Mouse (Mus musculus) kidney, adult 2 months (tissue): ENCODE measurements around the gene Uvrag. TPM values are rescaled to one million over a fixed set of nuclear protein-coding genes. Genes with fewer than 3 reads are reported as not detected.
A peak's percentile ranks its signal among the peaks of the same experiment; 100 is the strongest.

Source experiments
- DNase-seq: peaks from one replicate; pipeline ENCODE4 v3.0.0; 2021
- H3K27ac ChIP-seq: fragments of 200-500 bp; 2 replicates; pipeline ENCODE4 v1.5.1; 2012; ENCODE audit warnings: low read depth, low read length, control low read depth, inconsistent platforms; ENCODE audit not compliant: insufficient read depth
- H3K27me3 ChIP-seq: fragments of 200-500 bp; replicated peaks from 2 replicates; pipeline ENCODE4 v1.6.1; 2012; ENCODE audit warnings: mild to moderate bottlenecking, moderate library complexity, low read length, inconsistent platforms; ENCODE audit not compliant: control insufficient read depth, insufficient read depth
- H3K36me3 ChIP-seq: fragments of 200-500 bp; 2 replicates; pipeline ENCODE4 v1.6.1; 2012; ENCODE audit warnings: mild to moderate bottlenecking, moderate library complexity, low read length, inconsistent platforms; ENCODE audit not compliant: control insufficient read depth, insufficient read depth
- H3K4me1 ChIP-seq: fragments of 200-500 bp; 2 replicates; pipeline ENCODE4 v1.6.1; 2011; ENCODE audit warnings: low read length; ENCODE audit not compliant: control insufficient read depth, insufficient read depth
- H3K4me3 ChIP-seq: fragments of 200-500 bp; 2 replicates; pipeline ENCODE4 v1.5.1; 2011; ENCODE audit warnings: mild to moderate bottlenecking, low read depth, low read length, control low read depth; ENCODE audit not compliant: insufficient read depth
- CTCF ChIP-seq: fragments of 200-500 bp; conservative IDR thresholded peaks from 2 replicates; pipeline ENCODE4 v1.5.1; 2011; ENCODE audit warnings: low read depth, mild to moderate bottlenecking, control low read depth, low read length, moderate library complexity, mixed read lengths; ENCODE audit not compliant: insufficient read depth, insufficient read length
- POLR2A ChIP-seq: fragments of 200-500 bp; IDR thresholded peaks from one replicate; pipeline ENCODE4 v1.6.1; 2011; ENCODE audit warnings: low read depth, low read length, control low read depth
- WGBS: fragments of 180-500 bp; shearing (Covaris S2); methylation state at CpG from one replicate; pipeline ENCODE4 v1.1.7; 2018; 5-methylcytosine and 5-hydroxymethylcytosine counted together
- polyA plus RNA-seq: library from polyadenylated mRNA; depleted of rRNA; stranded (reverse); fragments of >200 nt; gene quantifications from 2 replicates; pipeline ENCODE4 v1.2.3, GENCODE M21; 2012

The Uvrag gene
- polyA plus RNA-seq, 1 experiment: 8.0 TPM

- Histone ChIP-seq H3K4me3 (no peak overlapping the region), H3K27ac (no peak overlapping the region), H3K4me1 (peaks cover 22% of the 10 kb centered on the region), H3K27me3 (no peaks in the 10 kb centered on the region), H3K36me3 (no peaks in the 10 kb centered on the region; the same call in none of the 2 replicates)
- TF ChIP-seq CTCF (no peak), POLR2A (no peak)
- WGBS: 93% methylated on average over 2 of the region's 2 CpGs
- DNase-seq: no peak
Observed at GRCm38 (mm10) chr7:99097128-99097527, 43.8 kb downstream of the Uvrag start.

- TF ChIP-seq CTCF (peak; percentile 63), POLR2A (no peak)
- 68% methylated on average over 4 of the region's 4 CpGs for WGBS
- peak; percentile 62 for DNase-seq
- Histone ChIP-seq H3K36me3 (no peaks in the 10 kb centered on the region; the same call in none of the 2 replicates), H3K27me3 (no peaks in the 10 kb centered on the region), H3K4me1 (peaks cover 5% of the 10 kb centered on the region; the same call in 1 of the 2 replicates), H3K4me3 (no peak overlapping the region), H3K27ac (no peak overlapping the region)
Observed at GRCm38 (mm10) chr7:99095191-99095590, 45.8 kb downstream of the Uvrag start.

GRCm38 (mm10) chr7:99094336-99094735 lies 46.6 kb downstream of the Uvrag start:
- Histone ChIP-seq H3K4me1 (no peaks in the 10 kb centered on the region; the same call in 1 of the 2 replicates), H3K36me3 (no peaks in the 10 kb centered on the region; the same call in none of the 2 replicates), H3K27me3 (no peaks in the 10 kb centered on the region), H3K27ac (no peak overlapping the region), H3K4me3 (no peak overlapping the region)
- TF ChIP-seq CTCF: no peak
- TF ChIP-seq POLR2A: no peak
- WGBS: 87% methylated on average over 3 of the region's 3 CpGs
- DNase-seq: no peak

- H3K4me1 ChIP-seq: no peaks in the 10 kb centered on the region; the same call in 1 of the 2 replicates
- H3K27ac ChIP-seq: no peak overlapping the region
- H3K36me3 ChIP-seq: no peaks in the 10 kb centered on the region
- DNase-seq: no peak
- H3K4me3 ChIP-seq: no peak overlapping the region
- TF ChIP-seq CTCF: no peak
- TF ChIP-seq POLR2A: no peak
- 69% methylated on average over 17 of the region's 17 CpGs for WGBS
- H3K27me3 ChIP-seq: no peaks in the 10 kb centered on the region
Observed at GRCm38 (mm10) chr7:99091915-99092645, 48.9 kb downstream of the Uvrag start.

GRCm38 (mm10) chr7:99089716-99090115 lies 51.2 kb downstream of the Uvrag start:
- no peaks in the 10 kb centered on the region; the same call in 1 of the 2 replicates for H3K4me1 ChIP-seq
- no peak for TF ChIP-seq CTCF
- TF ChIP-seq POLR2A: no peak
- DNase-seq: no peak
- H3K36me3 ChIP-seq: no peaks in the 10 kb centered on the region
- no peak overlapping the region for H3K27ac ChIP-seq
- H3K27me3 ChIP-seq: no peaks in the 10 kb centered on the region
- 85% methylated on average over 4 of the region's 4 CpGs for WGBS
- H3K4me3 ChIP-seq: no peak overlapping the region

GRCm38 (mm10) chr7:99088576-99089346 lies 52.2 kb downstream of the Uvrag start:
- TF ChIP-seq CTCF (no peak), POLR2A (no peak)
- Histone ChIP-seq H3K27me3 (no peaks in the 10 kb centered on the region), H3K36me3 (no peaks in the 10 kb centered on the region), H3K4me1 (no peaks in the 10 kb centered on the region; the same call in 1 of the 2 replicates), H3K27ac (no peak overlapping the region), H3K4me3 (no peak overlapping the region)
- DNase-seq: no peak
- WGBS: 86% methylated on average over 10 of the region's 10 CpGs

- no peak overlapping the region for H3K27ac ChIP-seq
- no peak for DNase-seq
- WGBS: 71% methylated on average over 7 of the region's 7 CpGs
Observed at GRCm38 (mm10) chr7:99087581-99087980, 53.4 kb downstream of the Uvrag start.

More at GRCm38 (mm10) chr7:99087581-99087980, 53.4 kb downstream of the Uvrag start:
- Histone ChIP-seq H3K4me1 (no peaks in the 10 kb centered on the region), H3K27me3 (no peaks in the 10 kb centered on the region), H3K4me3 (no peak overlapping the region), H3K36me3 (no peaks in the 10 kb centered on the region)
- TF ChIP-seq POLR2A (no peak), CTCF (no peak)
